Mouse (Mus musculus): ENCODE data around the gene Ppil4. TPM values are rescaled to one million over a fixed set of nuclear protein-coding genes. Genes with fewer than 3 reads are reported as not detected.
"Not testable (repeated sequence)": the region's sequence is repeated elsewhere in the genome, so short reads cannot be mapped to it uniquely, and the experiment has no call there.

The Ppil4 gene
- polyA plus RNA-seq (2015; fragmentation: Nextera tagmentation; extraction: Ambion mirVana) = 51.2 and 55.2 TPM in 2 replicates

DNA sequence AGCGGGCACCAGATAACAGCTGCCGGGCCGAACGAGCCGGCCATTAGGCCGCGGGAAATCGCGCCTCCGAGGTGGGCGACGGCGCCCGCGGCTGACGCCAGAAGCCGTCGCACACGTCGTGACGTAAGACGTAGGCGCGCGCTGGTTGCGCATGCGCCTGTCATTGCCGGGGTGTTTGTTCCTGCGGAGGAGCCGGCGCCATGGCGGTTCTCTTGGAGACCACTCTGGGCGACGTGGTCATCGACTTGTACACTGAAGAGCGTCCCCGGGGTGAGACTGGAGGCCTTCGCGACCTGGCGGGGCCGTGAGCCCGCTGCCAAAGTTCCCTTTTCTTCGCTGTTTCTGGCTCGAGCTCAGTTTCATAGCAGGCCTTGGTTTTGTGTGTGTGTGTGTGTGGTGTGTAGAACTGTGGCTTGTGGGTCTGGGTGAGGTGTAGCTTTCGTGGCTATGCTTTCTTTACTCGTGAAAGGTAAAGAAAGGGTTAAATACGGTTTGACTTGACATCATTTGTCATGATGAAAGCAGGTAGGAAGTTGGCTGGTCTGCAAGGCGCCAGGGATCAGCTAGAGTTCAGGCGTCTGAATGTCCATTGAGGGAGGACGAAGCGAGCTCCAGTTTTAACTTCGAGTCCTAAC is at the start of gene Ppil4, which contains the start of gene Ginm1:
TSS of gene Ppil4 (plus strand) at position 141 of the 635 bp plus-strand sequence.
TSS of gene Ginm1 (minus strand) at position 74 of the 635 bp plus-strand sequence.
- no peaks in the 10 kb centered on the region for H3K27me3 ChIP-seq
- no peaks in the 10 kb centered on the region for H3K9me3 ChIP-seq
- peaks cover 34% of the 10 kb centered on the region for H3K36me3 ChIP-seq
- H3K4me2 ChIP-seq (replicated peaks) = peak within 1 kb of the TSS; percentile 76
- H3K4me3 ChIP-seq (replicated peaks) = peak within 1 kb of the TSS; percentile 94
- H3K9ac ChIP-seq (replicated peaks) = peak within 1 kb of the TSS; percentile 86
- H3K27ac ChIP-seq = peak within 1 kb of the TSS; percentile 73
- peak; percentile 94 for ATAC-seq
- peaks cover 31% of the 10 kb centered on the region for H3K4me1 ChIP-seq (replicated peaks)
- WGBS = under 1% methylated on average over 52 of the region's 52 CpGs

DNA sequence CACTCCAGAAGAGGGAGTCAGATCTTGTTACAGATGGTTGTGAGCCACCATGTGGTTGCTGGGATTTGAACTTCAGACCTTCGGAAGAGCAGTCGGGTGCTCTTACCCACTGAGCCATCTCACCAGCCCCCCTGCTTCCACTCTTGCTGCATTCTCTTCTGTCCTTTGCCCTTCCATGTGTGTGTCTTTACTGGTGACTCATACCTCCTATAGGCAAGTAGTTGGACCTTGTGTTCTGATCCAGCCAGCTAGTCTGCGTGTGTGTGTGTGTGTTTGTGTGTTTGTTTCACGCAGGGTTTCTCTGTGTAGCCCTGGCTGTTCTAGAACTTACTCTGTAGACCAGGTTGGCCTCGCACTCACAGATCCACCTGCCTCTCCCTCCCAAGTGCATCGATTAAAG is 47.2 kb upstream of the Ppil4 start:
- H3K9me3 ChIP-seq; H3K27me3 ChIP-seq; H3K4me3 ChIP-seq (replicated peaks); H3K27ac ChIP-seq; H3K4me1 ChIP-seq (replicated peaks); H3K9ac ChIP-seq (replicated peaks); H3K4me2 ChIP-seq (replicated peaks); ATAC-seq: not testable (repeated sequence)
- H3K36me3 ChIP-seq = peaks cover 62% of the 10 kb centered on the region
- 98% methylated on average over 6 of the region's 6 CpGs for WGBS

DNA sequence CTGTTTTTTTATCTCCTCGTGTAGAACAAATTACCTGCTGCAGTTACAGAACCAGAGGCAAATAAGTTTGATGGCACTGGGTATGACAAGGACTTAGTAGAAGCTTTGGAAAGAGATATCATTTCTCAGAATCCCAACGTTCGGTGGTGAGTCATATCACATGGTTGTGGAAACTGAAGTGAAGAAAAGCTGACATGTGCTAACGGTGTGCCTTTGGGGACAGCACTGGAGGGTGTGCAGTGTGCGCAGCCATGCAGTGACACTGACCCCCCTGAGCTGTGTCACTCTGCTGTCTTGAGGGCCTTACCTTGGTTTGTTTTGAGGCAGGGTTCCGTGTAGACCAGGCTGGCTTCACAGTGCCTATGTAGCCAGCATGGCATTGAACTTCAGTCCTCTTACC is 43.9 kb upstream of the Ppil4 start:
- peaks cover 68% of the 10 kb centered on the region for H3K36me3 ChIP-seq
- 94% methylated on average over 6 of the region's 6 CpGs for WGBS

DNA sequence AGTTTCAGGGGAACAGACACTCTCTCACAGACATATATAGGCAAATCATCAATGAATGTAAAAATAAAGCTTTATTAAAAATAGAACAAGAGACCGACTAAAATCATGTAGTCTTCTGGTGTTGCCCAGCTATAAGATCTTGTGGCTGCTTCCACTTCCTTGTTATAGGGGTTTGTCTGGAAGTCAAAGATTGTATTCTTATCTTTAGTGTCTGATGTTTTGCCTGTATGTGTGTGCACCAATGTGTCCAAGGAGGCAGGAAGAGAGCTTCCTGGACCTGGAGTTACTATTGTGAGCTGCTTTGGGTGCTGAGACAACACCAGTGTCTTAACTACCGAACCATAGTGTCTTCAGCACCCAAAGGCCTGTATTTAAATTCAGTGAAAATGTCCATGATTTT is 35.1 kb upstream of the Ppil4 start:
- peaks cover 75% of the 10 kb centered on the region for H3K36me3 ChIP-seq
- H3K27ac ChIP-seq = no peak overlapping the region
- H3K4me1 ChIP-seq (replicated peaks) = no peaks in the 10 kb centered on the region
- no peak overlapping the region for H3K9ac ChIP-seq (replicated peaks)
- no peak overlapping the region for H3K4me3 ChIP-seq (replicated peaks)
- 95% methylated on average over 2 of the region's 2 CpGs for WGBS
- H3K9me3 ChIP-seq = no peaks in the 10 kb centered on the region
- no peak for ATAC-seq
- H3K4me2 ChIP-seq (replicated peaks) = no peak overlapping the region
- H3K27me3 ChIP-seq = no peaks in the 10 kb centered on the region

More for the DNA sequence above, 43.9 kb upstream of the Ppil4 start:
- H3K4me2 ChIP-seq (replicated peaks) = no peak overlapping the region
- H3K4me3 ChIP-seq (replicated peaks) = no peak overlapping the region
- no peaks in the 10 kb centered on the region for H3K9me3 ChIP-seq
- no peak overlapping the region for H3K9ac ChIP-seq (replicated peaks)
- no peaks in the 10 kb centered on the region for H3K4me1 ChIP-seq (replicated peaks)
- no peaks in the 10 kb centered on the region for H3K27me3 ChIP-seq
- ATAC-seq = no peak
- no peak overlapping the region for H3K27ac ChIP-seq

DNA sequence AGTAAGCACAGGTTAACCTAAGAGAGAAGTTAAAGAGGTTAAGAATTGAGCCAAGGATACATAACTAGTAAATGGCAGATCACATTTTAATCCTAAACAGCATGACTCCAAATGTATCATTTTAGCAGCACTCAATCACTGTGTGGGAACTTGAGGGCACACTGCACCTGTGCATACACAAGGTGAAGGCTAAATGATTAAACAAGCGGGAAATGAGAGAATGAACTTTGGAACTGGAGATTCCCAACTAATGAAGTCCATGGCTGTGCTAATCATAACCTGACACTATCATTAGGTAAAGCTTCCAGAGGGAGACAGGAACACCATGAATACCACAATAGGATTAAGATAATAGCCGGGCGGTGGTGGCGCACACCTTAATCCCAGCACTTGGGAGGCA is 20.3 kb upstream of the Ppil4 start:
- Histone ChIP-seq H3K4me3 (replicated peaks) (no peak overlapping the region), H3K27ac (no peak overlapping the region), H3K4me2 (replicated peaks) (no peak overlapping the region), H3K9ac (replicated peaks) (no peak overlapping the region), H3K27me3 (no peaks in the 10 kb centered on the region), H3K4me1 (replicated peaks) (0 out of 2 replicates have a peak, but pooled peaks cover 3% of the 10 kb centered on the region), H3K36me3 (peaks cover 90% of the 10 kb centered on the region), H3K9me3 (no peaks in the 10 kb centered on the region)
- ATAC-seq = no peak
- 91% methylated on average over 4 of the region's 4 CpGs for WGBS

DNA sequence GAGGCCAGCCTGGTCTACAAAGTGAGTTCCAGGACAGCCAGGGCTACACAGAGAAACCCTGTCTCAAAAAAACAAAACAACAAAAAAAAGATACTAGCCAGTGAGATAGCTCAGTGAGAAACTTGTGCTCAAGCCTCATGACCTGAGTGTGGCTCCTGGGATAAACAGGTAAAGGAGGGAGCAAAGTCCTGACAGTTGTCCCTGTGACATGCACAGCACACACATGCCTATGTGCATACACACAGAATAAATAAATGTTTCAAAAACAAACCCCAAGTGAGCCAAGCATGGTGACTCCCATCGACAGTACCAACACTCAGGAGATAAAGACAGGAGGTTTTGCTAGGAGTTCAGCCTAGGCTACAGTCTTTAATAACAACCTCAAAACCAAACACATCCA is 19.9 kb upstream of the Ppil4 start:
- H3K4me1 ChIP-seq (replicated peaks) = 0 out of 2 replicates have a peak, but pooled peaks cover 4% of the 10 kb centered on the region
- no peaks in the 10 kb centered on the region for H3K9me3 ChIP-seq
- ATAC-seq = no peak
- H3K27ac ChIP-seq = no peak overlapping the region
- no peak overlapping the region for H3K9ac ChIP-seq (replicated peaks)
- no peak overlapping the region for H3K4me2 ChIP-seq (replicated peaks)
- no peaks in the 10 kb centered on the region for H3K27me3 ChIP-seq
- peaks cover 87% of the 10 kb centered on the region for H3K36me3 ChIP-seq
- H3K4me3 ChIP-seq (replicated peaks) = no peak overlapping the region
- WGBS = 97% methylated on average over 1 of the region's 1 CpGs

DNA sequence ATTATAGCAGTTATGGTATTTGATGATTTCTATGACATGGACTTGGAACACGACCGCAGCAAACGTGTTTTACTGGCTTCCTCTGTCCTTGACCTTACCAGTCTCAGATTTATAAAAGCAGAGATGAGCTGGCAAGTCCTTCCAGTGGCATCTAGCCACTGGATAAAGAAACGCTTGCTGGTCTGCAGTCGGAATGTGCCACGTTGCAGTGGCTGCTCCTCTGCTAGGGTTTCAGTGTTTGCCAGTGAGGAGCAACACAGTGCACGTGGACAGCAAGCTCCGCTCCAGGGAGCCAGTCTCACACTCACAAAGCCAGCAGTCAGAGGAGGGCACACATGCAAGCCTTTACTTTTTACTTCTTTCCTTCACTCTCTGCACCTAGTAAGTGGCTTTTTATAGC is 17.3 kb upstream of the Ppil4 start:
- Histone ChIP-seq H3K4me3 (replicated peaks) (no peak overlapping the region), H3K36me3 (peaks cover 65% of the 10 kb centered on the region), H3K4me2 (replicated peaks) (no peak overlapping the region), H3K9ac (replicated peaks) (no peak overlapping the region), H3K27me3 (no peaks in the 10 kb centered on the region), H3K9me3 (no peaks in the 10 kb centered on the region), H3K4me1 (replicated peaks) (peaks cover 15% of the 10 kb centered on the region), H3K27ac (no peak overlapping the region)
- 94% methylated on average over 8 of the region's 8 CpGs for WGBS
- no peak for ATAC-seq

DNA sequence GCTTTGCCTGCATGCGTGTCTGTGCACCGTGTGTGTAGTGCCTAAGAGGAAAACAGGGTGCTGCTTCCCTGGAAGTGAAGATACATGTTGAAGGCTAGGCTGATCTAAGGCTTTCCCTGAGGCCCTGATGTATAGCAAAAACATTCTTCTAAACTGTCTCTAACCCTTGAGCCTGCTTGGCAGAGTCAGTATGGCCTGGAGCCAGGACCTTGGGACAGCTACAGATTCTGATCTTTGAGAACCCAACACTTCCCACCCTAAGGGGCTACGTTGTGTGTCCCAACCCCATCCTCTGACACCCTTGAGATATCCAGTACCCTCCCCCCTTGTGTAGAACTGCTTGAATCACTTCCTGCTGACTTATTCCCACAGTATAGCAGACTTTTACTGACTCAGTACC is 14.3 kb upstream of the Ppil4 start:
- H3K36me3 ChIP-seq = peaks cover 36% of the 10 kb centered on the region
- H3K27ac ChIP-seq = no peak overlapping the region
- no peak overlapping the region for H3K4me3 ChIP-seq (replicated peaks)
- no peaks in the 10 kb centered on the region for H3K9me3 ChIP-seq
- no peak overlapping the region for H3K9ac ChIP-seq (replicated peaks)
- H3K4me2 ChIP-seq (replicated peaks) = no peak overlapping the region
- no peak for ATAC-seq
- WGBS = 98% methylated on average over 3 of the region's 3 CpGs
- H3K4me1 ChIP-seq (replicated peaks) = peaks cover 23% of the 10 kb centered on the region
- H3K27me3 ChIP-seq = no peaks in the 10 kb centered on the region

DNA sequence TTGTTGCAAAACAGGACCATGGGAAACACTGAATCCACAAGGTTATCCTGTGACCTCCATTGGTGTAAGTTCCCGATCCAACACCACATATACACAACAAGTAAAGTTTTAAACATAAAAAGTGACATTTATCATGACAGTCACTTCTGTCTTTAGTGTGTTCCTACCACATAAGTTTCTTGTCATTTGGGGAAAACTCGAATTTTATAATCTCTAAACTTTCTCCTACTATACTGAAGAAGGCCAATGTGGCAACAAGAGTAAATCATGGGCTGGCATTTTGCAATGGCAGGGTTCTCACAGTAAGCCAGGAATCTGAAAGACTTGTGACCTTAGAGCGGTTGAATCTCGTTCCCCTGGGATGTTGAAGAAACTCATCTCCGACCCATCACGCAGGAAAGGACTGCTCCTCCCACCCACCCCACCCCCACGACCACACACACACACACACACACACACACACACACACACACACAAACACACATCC is 12.9 kb upstream of the Ppil4 start:
- no peak overlapping the region for H3K27ac ChIP-seq
- H3K9ac ChIP-seq (replicated peaks) = peak overlapping the region; percentile 85
- H3K36me3 ChIP-seq = peaks cover 25% of the 10 kb centered on the region
- WGBS = 21% methylated on average over 7 of the region's 7 CpGs
- peak overlapping the region; percentile 60 for H3K4me2 ChIP-seq (replicated peaks)
- H3K4me1 ChIP-seq (replicated peaks) = peaks cover 23% of the 10 kb centered on the region
- ATAC-seq = no peak
- H3K9me3 ChIP-seq = no peaks in the 10 kb centered on the region
- H3K27me3 ChIP-seq = no peaks in the 10 kb centered on the region
- peak overlapping the region; percentile 90 for H3K4me3 ChIP-seq (replicated peaks)

DNA sequence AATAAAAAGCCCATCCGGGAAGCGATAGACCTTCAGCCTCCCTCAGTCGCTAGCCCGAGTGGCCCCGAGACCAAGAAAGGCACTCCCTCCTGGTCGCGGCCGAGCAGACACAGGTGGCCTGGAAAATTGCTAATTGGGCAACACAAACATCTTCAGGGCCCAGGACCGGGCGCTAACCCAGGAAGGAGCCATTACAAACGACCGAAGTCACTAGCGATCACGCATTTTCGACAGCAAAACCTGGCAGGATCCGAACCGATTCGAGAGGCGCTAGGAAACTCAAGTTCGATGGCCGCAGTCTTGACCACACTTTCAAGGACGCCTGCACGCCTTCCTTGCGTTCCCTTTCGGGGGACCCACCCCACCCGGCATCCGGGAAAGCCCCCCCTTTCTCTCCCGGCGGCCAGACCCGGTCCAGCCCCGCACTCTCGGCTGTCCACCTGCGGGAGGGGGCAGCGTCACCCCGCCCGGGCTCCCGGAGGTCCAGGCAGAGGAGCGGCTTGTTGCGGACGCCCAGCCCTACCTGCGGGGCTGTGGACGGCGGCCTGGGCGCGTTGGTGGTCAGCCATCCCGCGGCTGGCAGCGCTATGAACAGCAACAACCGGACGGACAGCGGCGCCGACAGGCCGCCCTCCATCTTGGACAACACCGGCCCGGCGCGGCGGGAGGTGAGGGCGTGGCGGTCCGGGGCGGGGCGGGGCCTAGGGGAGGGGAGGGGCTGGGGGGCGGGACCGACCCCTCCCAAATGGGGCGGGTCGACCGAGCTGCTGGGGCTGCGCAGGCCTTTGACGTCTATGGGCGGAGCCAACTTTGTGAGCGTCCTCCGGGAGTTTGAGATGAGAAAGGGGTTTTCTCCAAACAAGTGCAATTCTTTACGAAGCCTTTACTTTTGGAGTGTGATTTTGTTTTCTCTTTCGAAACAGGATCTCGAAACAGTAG is 12.2 kb upstream of the Ppil4 start:
- WGBS = under 1% methylated on average over 68 of the region's 77 CpGs
- peak; percentile 91 for ATAC-seq

DNA sequence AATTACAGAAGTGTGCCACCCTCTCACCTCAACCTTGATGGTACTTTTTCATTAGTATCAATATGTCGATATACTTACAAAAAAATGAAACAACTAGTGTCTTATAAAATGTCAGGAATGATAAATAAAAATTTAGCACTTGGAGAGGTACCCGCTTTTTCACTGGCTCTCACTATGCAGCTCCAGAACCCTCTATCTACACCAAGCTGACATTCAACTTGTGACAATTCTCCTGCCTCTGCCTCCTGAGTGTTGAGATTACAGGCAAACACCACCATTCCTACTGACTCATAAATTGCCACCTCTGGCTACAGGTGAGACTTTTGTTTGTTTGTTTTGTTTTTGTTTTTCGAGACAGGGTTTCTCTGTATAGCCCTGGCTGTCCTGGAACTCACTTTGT is 11.5 kb upstream of the Ppil4 start:
- Histone ChIP-seq H3K27ac (no peak overlapping the region), H3K4me2 (replicated peaks) (peak overlapping the region; percentile 60), H3K4me1 (replicated peaks) (peaks cover 23% of the 10 kb centered on the region), H3K9me3 (no peaks in the 10 kb centered on the region), H3K4me3 (replicated peaks) (peak overlapping the region; percentile 90), H3K36me3 (peaks cover 12% of the 10 kb centered on the region), H3K27me3 (no peaks in the 10 kb centered on the region), H3K9ac (replicated peaks) (no peak overlapping the region)
- 55% methylated on average over 3 of the region's 3 CpGs for WGBS
- ATAC-seq = peak; percentile 24; the same call in 1 of the 2 replicates

More for the DNA sequence above, 12.2 kb upstream of the Ppil4 start:
- Histone ChIP-seq H3K27me3 (no peaks in the 10 kb centered on the region), H3K4me2 (replicated peaks) (peak overlapping the region; percentile 60), H3K4me3 (replicated peaks) (peak overlapping the region; percentile 90), H3K9ac (replicated peaks) (peak overlapping the region; percentile 85), H3K9me3 (no peaks in the 10 kb centered on the region), H3K27ac (peak overlapping the region; percentile 82), H3K36me3 (peaks cover 19% of the 10 kb centered on the region), H3K4me1 (replicated peaks) (peaks cover 23% of the 10 kb centered on the region)

DNA sequence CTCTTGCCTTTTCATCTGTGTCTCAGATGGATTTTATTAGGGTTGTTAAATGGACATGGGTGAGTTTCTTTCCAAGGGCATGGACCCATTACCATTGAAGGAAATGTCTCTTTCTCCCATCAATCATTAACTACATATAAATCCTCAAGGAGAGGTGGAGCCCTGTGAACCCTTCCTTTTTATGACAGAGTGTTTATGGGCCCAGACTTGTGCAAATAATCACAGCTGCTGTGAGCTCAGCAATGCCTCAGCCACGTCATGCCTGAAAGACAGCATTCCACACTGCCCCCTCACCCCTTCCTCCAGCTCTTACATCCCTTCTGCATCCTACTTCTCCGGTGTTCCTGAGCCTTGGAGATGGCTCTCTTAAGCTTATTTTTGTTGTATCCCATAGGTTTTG is 5.4 kb upstream of the Ppil4 start:
- 57% methylated on average over 2 of the region's 2 CpGs for WGBS
- Histone ChIP-seq H3K4me1 (replicated peaks) (peaks cover 14% of the 10 kb centered on the region), H3K4me3 (replicated peaks) (no peak overlapping the region), H3K27me3 (no peaks in the 10 kb centered on the region), H3K9me3 (no peaks in the 10 kb centered on the region), H3K36me3 (peaks cover 17% of the 10 kb centered on the region), H3K27ac (no peak overlapping the region), H3K9ac (replicated peaks) (no peak overlapping the region), H3K4me2 (replicated peaks) (no peak overlapping the region)
- no peak for ATAC-seq
